In genomic region chr4:119013031-119013430, GRCm38 (mm10) we compare ENCODE assay signal across 26 mouse cellular contexts. TPM values are rescaled to one million over a fixed set of nuclear protein-coding genes. Genes with fewer than 3 reads are reported as not detected.
DNase-seq lines count a peak whose midpoint lies in the region; ATAC-seq and TF ChIP-seq lines count a peak whose summit lies in the region.
"Had no signal": no experiment of that assay in that cellular context is flagged by ENCODE, and none has a peak within 500 bp of the region (broad histone marks: within the 10 kb centered on the region; RNA-seq: fewer than 3 reads in every experiment).

No protein-coding gene starts in this region.

- no peaks in the 10 kb centered on the region for H3K9me3 ChIP-seq in forebrain, embryonic 10.5 days
- H3K9me3 ChIP-seq in forebrain, embryonic 16.5 days (ENCODE audit: control insufficient read depth, low read length): no peaks in the 10 kb centered on the region
- no peaks in the 10 kb centered on the region for H3K9me3 ChIP-seq in liver, embryonic 11.5 days (ENCODE audit: control insufficient read depth, low read length)
- no peaks in the 10 kb centered on the region for H3K9me3 ChIP-seq in liver, embryonic 13.5 days (replicated peaks)
- no peaks in the 10 kb centered on the region for H3K9me3 ChIP-seq in intestine, postnatal 0 days (ENCODE audit: control insufficient read depth)
- H3K9me3 ChIP-seq: forebrain, embryonic 13.5 days; hindbrain, embryonic 10.5 days; hindbrain, embryonic 13.5 days had no signal

- H3K27ac ChIP-seq in forebrain, embryonic 10.5 days: 0 out of 2 replicates have a peak overlapping the region, but pooled peaks have one; percentile 48
- H3K27ac ChIP-seq in forebrain, embryonic 16.5 days (ENCODE audit: low read length): no peak overlapping the region
- H3K27ac ChIP-seq in liver, embryonic 11.5 days (ENCODE audit: low read depth, low read length): no peak overlapping the region
- peak overlapping the region; percentile 81 for H3K27ac ChIP-seq in liver, embryonic 13.5 days
- H3K27ac ChIP-seq in intestine, postnatal 0 days (ENCODE audit: low read depth, low read length): no peak overlapping the region
- H3K27ac ChIP-seq: forebrain, embryonic 13.5 days; heart, adult 2 months; hindbrain, embryonic 10.5 days; hindbrain, embryonic 13.5 days had no signal

- 91% methylated on average over 5 of the region's 5 CpGs for WGBS in forebrain, embryonic 10.5 days
- 82% methylated on average over 5 of the region's 5 CpGs for WGBS in forebrain, embryonic 16.5 days
- 82% methylated on average over 5 of the region's 5 CpGs for WGBS in liver, embryonic 11.5 days
- 79% methylated on average over 5 of the region's 5 CpGs for WGBS in liver, embryonic 13.5 days (ENCODE audit: insufficient replicate concordance)
- 89% methylated on average over 5 of the region's 5 CpGs for WGBS in intestine, postnatal 0 days

- 0 out of 2 replicates have a peak, but pooled peaks cover 4% of the 10 kb centered on the region for H3K27me3 ChIP-seq in forebrain, embryonic 10.5 days (ENCODE audit: poor library complexity, severe bottlenecking)
- no peaks in the 10 kb centered on the region for H3K27me3 ChIP-seq in forebrain, embryonic 16.5 days (replicated peaks; ENCODE audit: control insufficient read depth, insufficient read depth, low read length)
- no peaks in the 10 kb centered on the region; the same call in 1 of the 2 replicates for H3K27me3 ChIP-seq in liver, embryonic 11.5 days (replicated peaks; ENCODE audit: control insufficient read depth, insufficient read depth, low read length)
- H3K27me3 ChIP-seq in liver, embryonic 13.5 days: peaks cover 29% of the 10 kb centered on the region
- no peaks in the 10 kb centered on the region for H3K27me3 ChIP-seq in intestine, postnatal 0 days (replicated peaks; ENCODE audit: control insufficient read depth, insufficient read depth, low read length)
- H3K27me3 ChIP-seq: forebrain, embryonic 13.5 days; hindbrain, embryonic 13.5 days had no signal

- no peak overlapping the region for H3K9ac ChIP-seq in forebrain, embryonic 16.5 days (replicated peaks; ENCODE audit: low read depth, low read length)
- H3K9ac ChIP-seq in liver, embryonic 11.5 days (ENCODE audit: low read depth, low read length): no peak overlapping the region
- H3K9ac ChIP-seq in liver, embryonic 13.5 days: peak overlapping the region; percentile 20; the same call in 1 of the 2 replicates
- H3K9ac ChIP-seq in intestine, postnatal 0 days (ENCODE audit: low read depth, low read length): no peak overlapping the region
- H3K9ac ChIP-seq: forebrain, embryonic 13.5 days; hindbrain, embryonic 13.5 days had no signal

- H3K36me3 ChIP-seq in forebrain, embryonic 10.5 days (replicated peaks): no peaks in the 10 kb centered on the region
- no peaks in the 10 kb centered on the region for H3K36me3 ChIP-seq in forebrain, embryonic 16.5 days (ENCODE audit: control insufficient read depth, insufficient read depth)
- H3K36me3 ChIP-seq in liver, embryonic 11.5 days (ENCODE audit: control insufficient read depth, insufficient read depth, low read length): no peaks in the 10 kb centered on the region
- H3K36me3 ChIP-seq in liver, embryonic 13.5 days: no peaks in the 10 kb centered on the region
- no peaks in the 10 kb centered on the region for H3K36me3 ChIP-seq in intestine, postnatal 0 days (ENCODE audit: control insufficient read depth, insufficient read depth)
- H3K36me3 ChIP-seq: hindbrain, embryonic 10.5 days; hindbrain, embryonic 13.5 days had no signal

- no peak for DNase-seq in forebrain, embryonic 10.5 days (ENCODE audit: extremely low spot score, low spot score)
- DNase-seq in liver: peak; percentile 47
- DNase-seq in liver, embryonic 11.5 days (ENCODE audit: low spot score): no peak
- no peak for DNase-seq in liver, embryonic 13.5 days
- DNase-seq in testis, postnatal 14 days (ENCODE audit: low spot score): no peak
- DNase-seq: adrenal gland, postnatal 10 days; adrenal gland, postnatal 36 days; cerebellum, adult 18-20 months; cerebellum, adult 9-10 months; cerebellum, postnatal 14 days; gastrocnemius, postnatal 10 days; gastrocnemius, postnatal 36 days; heart, adult 2 months; heart, postnatal 36 days had no signal

- ATAC-seq in forebrain, embryonic 16.5 days: no peak
- ATAC-seq in liver, embryonic 11.5 days (replicated peaks; ENCODE audit: low FRiP score): no peak
- no peak for ATAC-seq in liver, embryonic 13.5 days (ENCODE audit: low read depth)
- no peak for ATAC-seq in intestine, postnatal 0 days
- ATAC-seq: activated CD4-positive, CD25-positive, alpha-beta regulatory T cell, adult 4 months; forebrain, embryonic 13.5 days; hindbrain, embryonic 16.5 days had no signal

- no peak overlapping the region for H3K4me2 ChIP-seq in forebrain, embryonic 16.5 days (ENCODE audit: low read length)
- no peak overlapping the region for H3K4me2 ChIP-seq in liver, embryonic 11.5 days
- no peak overlapping the region for H3K4me2 ChIP-seq in liver, embryonic 13.5 days
- H3K4me2 ChIP-seq in intestine, postnatal 0 days (replicated peaks; ENCODE audit: low read depth): no peak overlapping the region
- H3K4me2 ChIP-seq: forebrain, embryonic 13.5 days; heart, embryonic 11.5 days; hindbrain, embryonic 13.5 days had no signal

- no peak overlapping the region for H3K4me3 ChIP-seq in forebrain, embryonic 10.5 days
- no peak overlapping the region for H3K4me3 ChIP-seq in forebrain, embryonic 16.5 days (replicated peaks; ENCODE audit: low read length)
- no peak overlapping the region for H3K4me3 ChIP-seq in liver, embryonic 11.5 days (ENCODE audit: low read depth, low read length)
- no peak overlapping the region for H3K4me3 ChIP-seq in liver, embryonic 13.5 days (replicated peaks)
- H3K4me3 ChIP-seq in intestine, postnatal 0 days (ENCODE audit: low read depth, low read length): no peak overlapping the region
- H3K4me3 ChIP-seq: forebrain, embryonic 13.5 days; heart, adult 2 months; hindbrain, embryonic 10.5 days; hindbrain, embryonic 13.5 days had no signal

- peaks cover 65% of the 10 kb centered on the region for H3K4me1 ChIP-seq in forebrain, embryonic 10.5 days
- H3K4me1 ChIP-seq in forebrain, embryonic 16.5 days (replicated peaks; ENCODE audit: control insufficient read depth, insufficient read depth, low read length): peaks cover 7% of the 10 kb centered on the region; the same call in 1 of the 2 replicates
- peaks cover 6% of the 10 kb centered on the region for H3K4me1 ChIP-seq in liver, embryonic 11.5 days (replicated peaks; ENCODE audit: control insufficient read depth, insufficient read depth, low read length)
- H3K4me1 ChIP-seq in liver, embryonic 13.5 days (replicated peaks): peaks cover 78% of the 10 kb centered on the region
- H3K4me1 ChIP-seq in intestine, postnatal 0 days (replicated peaks; ENCODE audit: control insufficient read depth, insufficient read depth, low read length): no peaks in the 10 kb centered on the region

- no peak for TF ChIP-seq CTCF in intestine, postnatal 0 days (IDR thresholded peaks at IDR 0.05; ENCODE audit: low read depth)

RNA-seq across cellular contexts. Expression of gene Lao1, which starts 51.7 kb away (rescaled TPM):
- not detected in 2 replicates for polyA plus RNA-seq in forebrain, embryonic 10.5 days (2016; fragmentation: Nextera tagmentation; extraction: Ambion mirVana)
- 0.16 and 0.28 TPM in 2 replicates for polyA plus RNA-seq in forebrain, embryonic 16.5 days (2015; fragmentation: Nextera tagmentation; extraction: Ambion mirVana)
- polyA plus RNA-seq in liver, embryonic 11.5 days (2014; fragmentation: Nextera tagmentation; extraction: Ambion mirVana): not detected in 2 replicates
- not detected in 2 replicates for polyA plus RNA-seq in liver, embryonic 13.5 days (2015; fragmentation: Nextera tagmentation; extraction: Ambion mirVana)
- 0.08 and 0.13 TPM in 2 replicates for polyA plus RNA-seq in intestine, postnatal 0 days (2015; fragmentation: Nextera tagmentation; extraction: Ambion mirVana)
- polyA plus RNA-seq: activated CD4-positive, CD25-positive, alpha-beta regulatory T cell, adult 4 months; embryonic facial prominence, embryonic 11.5 days; embryonic facial prominence, embryonic 14.5 days; forebrain, embryonic 13.5 days; heart, adult 2 months; heart, embryonic 11.5 days; heart, embryonic 14.5 days; heart, postnatal 0 days; hindbrain, embryonic 10.5 days; hindbrain, embryonic 13.5 days had no signal

Comparison
In these comparisons a context has a peak if more than half of its experiments do, and no peak if none do; other contexts are left out.
1. H3K27ac ChIP-seq: peak in forebrain, embryonic 10.5 days (single experiment) and liver, embryonic 13.5 days (single experiment); none in forebrain, embryonic 16.5 days (single experiment), liver, embryonic 11.5 days (single experiment) and intestine, postnatal 0 days (single experiment).